Mouse (Mus musculus) liver, embryonic 14.5 days (tissue): ENCODE results near the gene Lhx8. TPM values are rescaled to one million over a fixed set of nuclear protein-coding genes. Genes with fewer than 3 reads are reported as not detected.

Experiments used
- ATAC-seq: fragments of 200-750 bp; cut with Nextera tagmentation; 2 replicates; pipeline ENCODE4 v1.8.0; 2017; ENCODE audit warnings: moderate number of reproducible peaks, mild to moderate bottlenecking, moderate library complexity; ENCODE audit not compliant: insufficient read depth
- DNase-seq, 3 experiments: peaks; one replicate each; pipeline ENCODE4 v3.0.0-alpha.2; 2012 to 2013; ENCODE audit warnings: low read depth in 3 of 3, low spot score in 3 of 3
- H3K27ac ChIP-seq: fragments of 300-500 bp; sonication (generic); 2 replicates; pipeline ENCODE4 v1.5.1; 2014; ENCODE audit warnings: moderate library complexity, mild to moderate bottlenecking, control low read depth, inconsistent platforms
- H3K27me3 ChIP-seq: fragments of 300-500 bp; sonication (generic); 2 replicates; pipeline ENCODE4 v1.6.1; 2014; ENCODE audit warnings: mild to moderate bottlenecking, low read length, moderate library complexity; ENCODE audit not compliant: control insufficient read depth, insufficient read depth
- H3K36me3 ChIP-seq: fragments of 300-500 bp; sonication (generic); replicated peaks from 2 replicates; pipeline ENCODE4 v1.6.1; 2014; ENCODE audit warnings: low read depth; ENCODE audit not compliant: control insufficient read depth, insufficient read depth
- H3K4me1 ChIP-seq, 2 experiments: fragments of 200-500 bp in 1 of 2; fragments of 300-500 bp in 1 of 2; sonication (generic) in 1 of 2; replicated peaks; 2 replicates each; pipeline ENCODE4 v1.6.1; 2012 to 2014; ENCODE audit warnings: antibody characterized with exemption in 1 of 2, inconsistent platforms in 1 of 2, low read length in 1 of 2; ENCODE audit not compliant: control insufficient read depth in 2 of 2, insufficient read depth in 2 of 2
- H3K4me2 ChIP-seq: fragments of 300-500 bp; sonication (generic); 2 replicates; pipeline ENCODE4 v1.6.1; 2014; ENCODE audit warnings: low read depth, mild to moderate bottlenecking, control low read depth, moderate library complexity
- H3K4me3 ChIP-seq, 2 experiments: fragments of 200-500 bp in 1 of 2; fragments of 300-500 bp in 1 of 2; sonication (generic) in 1 of 2; 2 replicates each; pipeline ENCODE4 v1.5.1; 2012 to 2014; ENCODE audit warnings: low read depth in 2 of 2, low read length in 2 of 2, mild to moderate bottlenecking in 2 of 2, control low read depth in 1 of 2, inconsistent platforms in 1 of 2, moderate library complexity in 1 of 2; ENCODE audit not compliant: insufficient read depth in 1 of 2
- H3K9ac ChIP-seq: fragments of 300-500 bp; sonication (generic); replicated peaks from 2 replicates; pipeline ENCODE4 v1.6.1; 2014; ENCODE audit warnings: mild to moderate bottlenecking, control low read depth, moderate library complexity
- H3K9me3 ChIP-seq: fragments of 300-500 bp; sonication (generic); 2 replicates; pipeline ENCODE4 v1.6.1; 2016; ENCODE audit warnings: low read length, mixed read lengths; ENCODE audit not compliant: control insufficient read depth
- CTCF ChIP-seq: IDR thresholded peaks from 2 replicates; pipeline ENCODE4 v1.5.1; 2016; ENCODE audit warnings: antibody characterized with exemption, low read depth, control low read depth
- EP300 ChIP-seq: IDR thresholded peaks from 2 replicates; pipeline ENCODE4 v1.6.1; 2016; ENCODE audit warnings: antibody characterized with exemption, low read depth
- WGBS: fragments of 180-500 bp; shearing (Covaris S2); extraction: QIAGEN DNeasy Blood & Tissue Kit; methylation state at CpG from one replicate; pipeline ENCODE4 v1.1.7; 2014; ENCODE audit not compliant: insufficient replicate concordance; 5-methylcytosine and 5-hydroxymethylcytosine counted together
- polyA plus RNA-seq, 2 experiments: library from polyadenylated mRNA; depleted of rRNA in 1 of 2; stranded (reverse) in 1 of 2; unstranded in 1 of 2; fragments of >200 nt; fragmentation: Nextera tagmentation in 1 of 2; extraction: Ambion mirVana in 1 of 2; gene quantifications; 2 replicates each; pipeline versions ENCODE4 v1.2.1 to v1.2.3; 2012 to 2014

The Lhx8 gene
- polyA plus RNA-seq, 2 experiments = 0.04 TPM; not detected in 1

DNA sequence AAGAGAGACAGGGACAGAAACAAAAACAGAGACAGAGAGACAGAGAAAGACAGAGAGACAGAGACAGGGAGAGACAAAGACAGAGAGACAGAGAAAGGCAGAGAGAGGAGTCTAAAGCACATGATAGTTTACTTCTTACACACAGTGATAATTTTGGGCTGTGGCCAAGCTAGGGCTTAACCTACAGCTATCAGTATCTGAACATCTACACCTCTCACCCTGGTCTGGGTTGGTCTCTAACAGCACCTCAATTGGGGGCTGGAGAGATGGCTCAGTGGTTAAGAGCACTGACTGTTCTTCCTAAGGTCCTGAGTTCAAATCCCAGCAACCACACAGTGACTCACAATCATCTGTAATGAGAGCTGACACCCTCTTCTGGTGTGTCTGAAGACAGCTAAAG is 32.0 kb downstream of the Lhx8 start:
- no peak for TF ChIP-seq EP300
- TF ChIP-seq CTCF = no peak
- Histone ChIP-seq H3K9ac (no peak overlapping the region), H3K27ac (no peak overlapping the region), H3K4me2 (no peak overlapping the region), H3K4me1 (peaks cover 0 to 8% of the 10 kb centered on the region in 2 experiments; a peak in 2 of 4 replicates), H3K27me3 (no peaks in the 10 kb centered on the region), H3K36me3 (no peaks in the 10 kb centered on the region), H3K4me3 (no peak overlapping the region), H3K9me3 (no peaks in the 10 kb centered on the region)
- DNase-seq (no peak), ATAC-seq (peak; percentile 61)

DNA sequence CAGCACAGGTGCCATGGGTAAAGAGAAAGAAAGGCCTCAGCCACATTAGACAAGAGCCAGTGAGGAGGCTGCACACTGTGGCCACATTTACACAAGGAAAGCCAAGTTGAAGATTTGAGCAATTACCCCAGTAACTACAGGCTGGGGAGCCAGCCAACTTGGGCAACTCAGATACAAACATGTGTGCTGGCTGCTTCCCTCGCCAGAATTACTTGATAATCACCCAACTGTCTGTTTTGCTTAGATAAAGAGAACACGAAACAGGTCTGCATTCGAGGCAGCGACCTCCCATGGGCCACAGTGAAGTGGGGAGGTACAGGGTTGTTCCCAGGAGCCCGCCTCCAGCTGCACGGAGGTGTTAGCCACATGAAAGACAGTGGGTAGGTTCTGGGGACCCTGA is 33.0 kb downstream of the Lhx8 start:
- H3K36me3 ChIP-seq = no peaks in the 10 kb centered on the region
- no peak overlapping the region for H3K4me2 ChIP-seq
- H3K27ac ChIP-seq = no peak overlapping the region
- peak; percentile 9 to 33 (median 17) for DNase-seq
- 23% methylated on average over 6 of the region's 6 CpGs for WGBS
- H3K4me3 ChIP-seq = no peak overlapping the region
- 0 out of 2 replicates have a peak, but pooled peaks have one; percentile 12 for TF ChIP-seq EP300
- no peak for TF ChIP-seq CTCF
- no peaks in the 10 kb centered on the region for H3K9me3 ChIP-seq
- H3K27me3 ChIP-seq = no peaks in the 10 kb centered on the region
- peaks cover 0 to 8% of the 10 kb centered on the region in 2 experiments; a peak in 2 of 4 replicates for H3K4me1 ChIP-seq
- ATAC-seq = peak; percentile 67
- no peak overlapping the region for H3K9ac ChIP-seq

- H3K4me1 ChIP-seq = peaks cover 0 to 8% of the 10 kb centered on the region in 2 experiments; a peak in 2 of 4 replicates
- no peak overlapping the region for H3K4me3 ChIP-seq
- H3K9me3 ChIP-seq = no peaks in the 10 kb centered on the region
- ATAC-seq (no peak), DNase-seq (no peak)
- no peak overlapping the region for H3K27ac ChIP-seq
- H3K4me2 ChIP-seq = no peak overlapping the region
- TF ChIP-seq CTCF (no peak), EP300 (no peak)
- H3K27me3 ChIP-seq = no peaks in the 10 kb centered on the region
- WGBS = 70% methylated on average over 17 of the region's 17 CpGs
- no peaks in the 10 kb centered on the region for H3K36me3 ChIP-seq
- H3K9ac ChIP-seq = no peak overlapping the region
These were observed 35.3 kb downstream of the Lhx8 start for GRCm38 (mm10) chr3:154294924-154295834.

DNA sequence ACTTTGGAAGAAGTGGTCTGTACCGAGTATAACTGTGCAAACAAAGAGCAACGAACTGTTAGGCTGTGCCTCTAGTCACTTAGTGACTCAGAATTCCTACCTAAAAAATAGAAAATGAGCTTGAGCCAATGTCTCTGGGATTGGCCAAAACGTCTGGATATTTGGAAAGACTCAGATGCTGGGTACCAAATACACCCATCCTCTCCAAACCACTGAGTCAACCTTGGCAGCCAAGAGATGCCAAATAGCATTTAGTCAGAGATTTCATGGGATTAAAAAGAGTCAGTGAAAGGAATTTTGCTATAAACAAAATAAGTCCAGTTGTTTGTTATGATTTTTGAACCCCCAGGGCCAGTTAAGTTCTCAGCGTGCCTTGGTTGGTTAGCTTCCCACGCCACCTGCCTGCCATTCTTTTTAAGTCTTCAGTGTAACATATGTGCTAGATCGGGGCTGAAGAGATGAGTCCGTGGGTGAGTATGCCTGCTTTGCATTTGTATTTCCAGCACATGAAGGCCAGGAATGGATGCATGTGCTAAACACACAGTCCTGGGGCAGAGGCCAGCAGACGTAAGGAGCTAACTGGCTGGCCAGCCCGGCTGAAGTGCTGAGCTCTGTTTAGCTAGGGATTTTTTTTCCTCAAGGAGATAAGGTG is 36.5 kb downstream of the Lhx8 start:
- no peak for DNase-seq
- no peak for ATAC-seq

GRCm38 (mm10) chr3:154292126-154292525 is 38.3 kb downstream of the Lhx8 start:
- DNase-seq (no peak), ATAC-seq (no peak)
- Histone ChIP-seq H3K4me3 (no peak overlapping the region), H3K36me3 (no peaks in the 10 kb centered on the region), H3K27me3 (no peaks in the 10 kb centered on the region), H3K4me1 (no peaks in the 10 kb centered on the region), H3K9me3 (no peaks in the 10 kb centered on the region), H3K4me2 (no peak overlapping the region), H3K27ac (no peak overlapping the region), H3K9ac (no peak overlapping the region)
- TF ChIP-seq CTCF (no peak), EP300 (no peak)
- 57% methylated on average over 5 of the region's 5 CpGs for WGBS

More for the DNA sequence above, 36.5 kb downstream of the Lhx8 start:
- H3K4me2 ChIP-seq = no peak overlapping the region
- no peaks in the 10 kb centered on the region for H3K36me3 ChIP-seq
- H3K9ac ChIP-seq = no peak overlapping the region
- H3K9me3 ChIP-seq = no peaks in the 10 kb centered on the region
- H3K27me3 ChIP-seq = no peaks in the 10 kb centered on the region
- H3K4me3 ChIP-seq = no peak overlapping the region
- H3K27ac ChIP-seq = no peak overlapping the region
- 54% methylated on average over 9 of the region's 9 CpGs for WGBS
- H3K4me1 ChIP-seq = peaks cover 0 to 8% of the 10 kb centered on the region in 2 experiments; a peak in 2 of 4 replicates
- no peak for TF ChIP-seq EP300
- no peak for TF ChIP-seq CTCF
